Mouse (Mus musculus): ENCODE measurements around the gene Med4.

DNA sequence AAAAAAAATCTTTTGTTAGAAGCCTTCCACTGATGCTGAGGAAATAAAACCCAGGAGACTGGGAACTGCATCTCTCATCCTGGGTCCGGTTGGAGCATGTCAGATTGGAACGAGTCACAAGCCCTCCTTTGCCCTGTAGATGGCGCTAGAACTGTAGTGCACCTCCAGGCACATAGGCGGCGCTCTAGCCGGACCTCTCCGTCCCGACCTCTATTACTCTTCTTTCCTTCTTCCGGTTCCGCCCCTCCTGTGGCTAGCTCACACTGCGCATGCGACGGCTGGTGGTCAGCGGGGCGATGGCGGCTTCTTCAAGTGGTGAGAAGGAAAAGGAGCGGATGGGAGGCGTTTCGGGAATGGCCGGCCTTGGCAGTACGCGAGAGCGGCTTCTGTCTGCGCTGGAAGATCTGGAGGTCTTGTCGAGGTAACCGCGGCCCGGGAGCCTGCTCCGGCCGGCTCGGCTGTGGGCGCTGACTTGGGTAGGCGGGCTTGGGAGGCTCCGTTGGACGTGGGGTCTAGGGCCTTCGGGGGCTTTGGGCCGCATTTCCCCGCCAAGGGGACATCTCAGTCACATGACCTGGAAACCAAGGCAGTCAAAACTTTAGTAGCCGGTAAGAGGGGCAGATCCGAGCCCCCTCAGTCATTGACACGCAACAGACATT, at the start of gene Med4:
- peak; percentile 100 for TF ChIP-seq CTCF (IDR thresholded peaks at IDR 0.05; ENCODE audit: control insufficient read depth, insufficient read depth, insufficient replicate concordance, low read depth, low read length)
- TF ChIP-seq POLR2A (IDR thresholded peaks at IDR 0.05; ENCODE audit: control insufficient read depth, low read depth, low read length), result peak; percentile 97
